Mouse (Mus musculus) midbrain, postnatal 0 days (tissue): ENCODE measurements around the gene Cys1. TPM values are rescaled to one million over a fixed set of nuclear protein-coding genes. Genes with fewer than 3 reads are reported as not detected.

Source experiments
- ATAC-seq: fragments of 200-750 bp; cut with Nextera tagmentation; 2 replicates; pipeline ENCODE4 v1.8.0; 2017; ENCODE audit warnings: moderate number of reproducible peaks, mild to moderate bottlenecking, moderate TSS enrichment, moderate library complexity; ENCODE audit not compliant: low FRiP score
- DNase-seq: peaks from one replicate; pipeline ENCODE4 v3.0.0-alpha.2; 2015; ENCODE audit warnings: low spot score
- H3K27ac ChIP-seq: fragments of 300-500 bp; sonication (generic); 2 replicates; pipeline ENCODE4 v1.5.1; 2014; ENCODE audit warnings: low read depth, mild to moderate bottlenecking, low read length, mixed read lengths
- H3K27me3 ChIP-seq: fragments of 300-500 bp; sonication (generic); 2 replicates; pipeline ENCODE4 v1.6.1; 2014; ENCODE audit warnings: low read length, control low read depth, mixed read lengths; ENCODE audit not compliant: insufficient read depth
- H3K36me3 ChIP-seq: fragments of 300-500 bp; sonication (generic); 2 replicates; pipeline ENCODE4 v1.6.1; 2014; ENCODE audit warnings: low read length, control low read depth, mixed read lengths; ENCODE audit not compliant: insufficient read depth
- H3K4me1 ChIP-seq: fragments of 300-500 bp; sonication (generic); 2 replicates; pipeline ENCODE4 v1.6.1; 2014; ENCODE audit warnings: mild to moderate bottlenecking, control low read depth, antibody characterized with exemption, low read length, mixed read lengths; ENCODE audit not compliant: insufficient read depth
- H3K4me2 ChIP-seq: fragments of 300-500 bp; sonication (generic); 2 replicates; pipeline ENCODE4 v1.6.1; 2014; ENCODE audit warnings: low read depth, mild to moderate bottlenecking, low read length, mixed read lengths; ENCODE audit not compliant: poor library complexity, severe bottlenecking
- H3K4me3 ChIP-seq: fragments of 300-500 bp; sonication (generic); 2 replicates; pipeline ENCODE4 v1.5.1; 2014; ENCODE audit warnings: low read depth, mild to moderate bottlenecking, low read length, moderate library complexity
- H3K9ac ChIP-seq: fragments of 300-500 bp; sonication (generic); replicated peaks from 2 replicates; pipeline ENCODE4 v1.6.1; 2014; ENCODE audit warnings: mild to moderate bottlenecking, low read length, moderate library complexity, mixed read lengths; ENCODE audit not compliant: poor library complexity, severe bottlenecking
- H3K9me3 ChIP-seq: fragments of 300-500 bp; sonication (generic); 2 replicates; pipeline ENCODE4 v1.6.1; 2016; ENCODE audit warnings: low read length, control low read depth
- CTCF ChIP-seq: IDR thresholded peaks from 2 replicates; pipeline ENCODE4 v1.5.1; 2016; ENCODE audit warnings: antibody characterized with exemption, mild to moderate bottlenecking
- WGBS: fragments of 180-500 bp; shearing (Covaris S2); extraction: QIAGEN DNeasy Blood & Tissue Kit; methylation state at CpG from one replicate; pipeline ENCODE4 v1.1.7; 2014; 5-methylcytosine and 5-hydroxymethylcytosine counted together
- polyA plus RNA-seq: library from polyadenylated mRNA; unstranded; fragments of >200 nt; fragmentation: Nextera tagmentation; extraction: Ambion mirVana; gene quantifications from 2 replicates; pipeline ENCODE4 v1.2.1, GENCODE M21; 2015
- total RNA-seq: library from RNA; depleted of rRNA; stranded (reverse); fragments of >200 nt; gene quantifications from 2 replicates; pipeline ENCODE4 v1.2.3, GENCODE M21; 2014

The Cys1 gene
- total and polyA plus RNA-seq, 2 experiments from 2014 or later: 2.1 to 4.8 TPM

DNA sequence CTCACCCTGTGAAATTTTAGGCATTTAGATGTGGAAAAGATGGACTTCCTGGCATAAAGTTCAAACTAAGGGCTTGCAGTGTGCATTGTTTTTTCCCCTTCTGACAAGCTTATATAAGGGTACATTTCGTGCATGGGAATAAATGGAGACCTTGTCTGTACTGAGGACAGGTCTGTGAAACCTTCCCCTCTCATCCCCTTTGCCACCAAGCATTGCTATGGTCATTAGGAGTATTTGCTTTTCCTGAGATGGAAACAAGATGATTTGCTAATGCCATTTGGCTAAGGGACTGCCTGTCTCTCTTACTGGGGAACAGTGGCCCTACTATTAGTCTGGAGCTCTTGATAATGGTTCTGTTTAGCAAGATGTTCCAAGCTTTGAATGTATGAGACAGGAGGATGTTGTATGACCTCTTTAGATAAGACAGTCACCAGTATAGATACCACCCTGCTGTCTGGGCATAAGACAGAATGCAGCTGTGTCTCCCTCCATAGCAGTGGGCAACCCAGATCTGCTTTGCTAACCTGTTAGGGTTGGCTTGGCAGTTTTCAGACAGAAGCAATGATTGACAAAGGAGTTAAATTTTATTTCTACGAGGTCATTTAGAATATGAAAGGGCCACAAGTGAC is 33.8 kb upstream of the Cys1 start:
- ATAC-seq: no peak
- no peak for DNase-seq
- Histone ChIP-seq H3K4me1 (no peaks in the 10 kb centered on the region), H3K9ac (no peak overlapping the region), H3K27ac (no peak overlapping the region), H3K36me3 (no peaks in the 10 kb centered on the region; the same call in 1 of the 2 replicates), H3K9me3 (no peaks in the 10 kb centered on the region), H3K27me3 (no peaks in the 10 kb centered on the region), H3K4me2 (no peak overlapping the region), H3K4me3 (no peak overlapping the region)
- WGBS: 68% methylated on average over 2 of the region's 2 CpGs
- no peak for TF ChIP-seq CTCF

- H3K9me3 ChIP-seq: no peaks in the 10 kb centered on the region
- TF ChIP-seq CTCF: no peak
- no peak overlapping the region for H3K4me2 ChIP-seq
- WGBS: 71% methylated on average over 5 of the region's 5 CpGs
- no peaks in the 10 kb centered on the region for H3K4me1 ChIP-seq
- H3K36me3 ChIP-seq: no peaks in the 10 kb centered on the region; the same call in 1 of the 2 replicates
- H3K4me3 ChIP-seq: no peak overlapping the region
- DNase-seq (no peak), ATAC-seq (no peak)
- H3K27ac ChIP-seq: no peak overlapping the region
- no peaks in the 10 kb centered on the region for H3K27me3 ChIP-seq
- no peak overlapping the region for H3K9ac ChIP-seq
Observed at GRCm38 (mm10) chr12:24714579-24715255, 33.1 kb upstream of the Cys1 start.

GRCm38 (mm10) chr12:24712396-24712795 is 30.8 kb upstream of the Cys1 start:
- WGBS: 90% methylated on average over 8 of the region's 8 CpGs
- no peak for ATAC-seq
- no peak for DNase-seq
- TF ChIP-seq CTCF: no peak
- Histone ChIP-seq H3K27ac (no peak overlapping the region), H3K4me2 (no peak overlapping the region), H3K9me3 (no peaks in the 10 kb centered on the region), H3K9ac (no peak overlapping the region), H3K27me3 (0 out of 2 replicates have a peak, but pooled peaks cover 3% of the 10 kb centered on the region), H3K36me3 (no peaks in the 10 kb centered on the region; the same call in 1 of the 2 replicates), H3K4me1 (peaks cover 5% of the 10 kb centered on the region; the same call in 1 of the 2 replicates), H3K4me3 (no peak overlapping the region)

DNA sequence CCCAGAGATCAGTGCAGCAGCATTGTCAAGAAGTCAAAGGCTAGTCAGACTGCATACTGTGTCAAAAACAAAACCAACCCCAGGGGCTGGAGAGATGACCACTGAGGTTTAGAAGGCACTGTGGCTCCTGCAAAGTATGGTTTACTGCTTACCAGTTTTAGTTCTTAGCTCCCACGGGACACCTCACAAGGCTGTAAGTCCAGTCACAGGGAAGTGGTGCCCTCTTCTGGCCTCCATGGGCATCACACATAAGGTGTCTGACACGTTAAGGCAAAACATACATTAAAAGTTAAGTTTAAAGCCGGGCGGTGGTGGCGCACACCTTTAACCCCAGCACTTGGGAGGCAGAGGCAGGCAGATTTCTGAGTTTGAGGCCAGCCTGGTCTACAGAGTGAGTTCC is 29.1 kb upstream of the Cys1 start:
- no peaks in the 10 kb centered on the region; the same call in 1 of the 2 replicates for H3K36me3 ChIP-seq
- H3K27ac ChIP-seq: no peak overlapping the region
- peaks cover 5% of the 10 kb centered on the region; the same call in 1 of the 2 replicates for H3K4me1 ChIP-seq
- ATAC-seq (no peak), DNase-seq (peak; percentile 59)
- no peak overlapping the region for H3K9ac ChIP-seq
- 62% methylated on average over 5 of the region's 5 CpGs for WGBS
- no peaks in the 10 kb centered on the region for H3K9me3 ChIP-seq
- H3K4me2 ChIP-seq: no peak overlapping the region
- peak; percentile 61 for TF ChIP-seq CTCF
- 0 out of 2 replicates have a peak, but pooled peaks cover 3% of the 10 kb centered on the region for H3K27me3 ChIP-seq
- H3K4me3 ChIP-seq: no peak overlapping the region

- H3K9me3 ChIP-seq: no peaks in the 10 kb centered on the region
- 32% methylated on average over 5 of the region's 5 CpGs for WGBS
- no peaks in the 10 kb centered on the region; the same call in 1 of the 2 replicates for H3K36me3 ChIP-seq
- TF ChIP-seq CTCF: peak; percentile 89
- DNase-seq (peak; percentile 92), ATAC-seq (peak; percentile 35)
- 0 out of 2 replicates have a peak, but pooled peaks cover 3% of the 10 kb centered on the region for H3K27me3 ChIP-seq
- no peak overlapping the region for H3K9ac ChIP-seq
- H3K4me3 ChIP-seq: no peak overlapping the region
- peaks cover 5% of the 10 kb centered on the region; the same call in 1 of the 2 replicates for H3K4me1 ChIP-seq
- no peak overlapping the region for H3K27ac ChIP-seq
- no peak overlapping the region for H3K4me2 ChIP-seq
Observed at GRCm38 (mm10) chr12:24709831-24710508, 28.4 kb upstream of the Cys1 start.
